Mouse (Mus musculus) adipocyte (in vitro differentiated cells): ENCODE measurements around the gene 4930447C04Rik.

Experiments
- DNase-seq: peaks from one replicate; pipeline ENCODE4 v3.0.0-alpha.2; 2016; ENCODE audit warnings: low spot score

4930447C04Rik gene

GRCm38 (mm10) chr12:72837302-72837701 lies 103.3 kb downstream of the 4930447C04Rik start:
- DNase-seq, result no peak

- no peak for DNase-seq
Observed at GRCm38 (mm10) chr12:72835518-72836015, 105.0 kb downstream of the 4930447C04Rik start.

- DNase-seq, result no peak
Observed at GRCm38 (mm10) chr12:72834773-72835517, 105.6 kb downstream of the 4930447C04Rik start.

- no peak for DNase-seq
Observed at GRCm38 (mm10) chr12:72831711-72832432, 108.7 kb downstream of the 4930447C04Rik start.
